ENCODE assay signal across 22 mouse cellular contexts in genomic region chr16:20805793-20806192, GRCm38 (mm10).
DNase-seq lines count a peak whose midpoint lies in the region; ATAC-seq and TF ChIP-seq lines count a peak whose summit lies in the region.
"Had no signal": no experiment of that assay in that cellular context is flagged by ENCODE, and none has a peak within 500 bp of the region (broad histone marks: within the 10 kb centered on the region; RNA-seq: fewer than 3 reads in every experiment).

No protein-coding gene starts in this region.

- H3K9me3 ChIP-seq in heart, embryonic 13.5 days: no peaks in the 10 kb centered on the region
- no peaks in the 10 kb centered on the region for H3K9me3 ChIP-seq in lung, embryonic 14.5 days (ENCODE audit: low read depth, low read length)
- H3K9me3 ChIP-seq in embryonic facial prominence, embryonic 10.5 days: no peaks in the 10 kb centered on the region
- H3K9me3 ChIP-seq: embryonic facial prominence, embryonic 13.5 days; forebrain, embryonic 12.5 days; forebrain, embryonic 15.5 days; G1E; hindbrain, embryonic 12.5 days; hindbrain, embryonic 15.5 days had no signal

- no peaks in the 10 kb centered on the region for H3K36me3 ChIP-seq in heart, embryonic 13.5 days
- H3K36me3 ChIP-seq in lung, embryonic 14.5 days (ENCODE audit: insufficient read depth): no peaks in the 10 kb centered on the region
- no peaks in the 10 kb centered on the region for H3K36me3 ChIP-seq in embryonic facial prominence, embryonic 10.5 days (replicated peaks)
- H3K36me3 ChIP-seq: embryonic facial prominence, embryonic 13.5 days; forebrain, embryonic 12.5 days; forebrain, embryonic 15.5 days; G1E; hindbrain, embryonic 12.5 days; hindbrain, embryonic 15.5 days had no signal

- H3K4me2 ChIP-seq in heart, embryonic 13.5 days: no peak overlapping the region
- H3K4me2 ChIP-seq in lung, embryonic 14.5 days: no peak overlapping the region

- H3K9ac ChIP-seq in heart, embryonic 13.5 days: no peak overlapping the region
- H3K9ac ChIP-seq in lung, embryonic 14.5 days: no peak overlapping the region
- H3K9ac ChIP-seq: forebrain, embryonic 12.5 days; forebrain, embryonic 15.5 days; hindbrain, embryonic 12.5 days; hindbrain, embryonic 15.5 days had no signal

- 31% methylated on average over 6 of the region's 6 CpGs for WGBS in heart, embryonic 13.5 days
- 50% methylated on average over 6 of the region's 6 CpGs for WGBS in lung, embryonic 14.5 days
- 84% methylated on average over 6 of the region's 6 CpGs for WGBS in embryonic facial prominence, embryonic 10.5 days

- no peaks in the 10 kb centered on the region for H3K27me3 ChIP-seq in heart, embryonic 13.5 days (replicated peaks)
- H3K27me3 ChIP-seq in lung, embryonic 14.5 days (ENCODE audit: insufficient read depth, low read length): no peaks in the 10 kb centered on the region
- H3K27me3 ChIP-seq in embryonic facial prominence, embryonic 10.5 days (replicated peaks; ENCODE audit: low read depth, poor library complexity, severe bottlenecking): no peaks in the 10 kb centered on the region
- H3K27me3 ChIP-seq: CH12.LX; embryonic facial prominence, embryonic 13.5 days; forebrain, embryonic 12.5 days; forebrain, embryonic 15.5 days; hindbrain, embryonic 12.5 days; hindbrain, embryonic 15.5 days had no signal

- peaks cover 31% of the 10 kb centered on the region for H3K4me1 ChIP-seq in heart, embryonic 13.5 days
- H3K4me1 ChIP-seq in lung, embryonic 14.5 days (ENCODE audit: insufficient read depth): peaks cover 14% of the 10 kb centered on the region
- H3K4me1 ChIP-seq in embryonic facial prominence, embryonic 10.5 days: peaks cover 26% of the 10 kb centered on the region

- no peak for DNase-seq in heart, adult 11 months
- DNase-seq in lung, embryonic 14.5 days: peak; percentile 43
- DNase-seq in lung, postnatal 36 days: no peak
- no peak for DNase-seq in embryonic facial prominence, embryonic 10.5 days (ENCODE audit: low spot score)
- DNase-seq in kidney, adult 9 months: no peak
- DNase-seq: adrenal gland, adult 2 months; adrenal gland, postnatal 14 days; B cell, adult 2 months; cerebellum, adult 11 months; cerebellum, adult 9-11 months; gastrocnemius, postnatal 10 days; gastrocnemius, postnatal 36 days; heart, postnatal 14 days had no signal

- no peak overlapping the region for H3K4me3 ChIP-seq in heart, embryonic 13.5 days
- H3K4me3 ChIP-seq in lung, embryonic 14.5 days (ENCODE audit: low read depth, low read length): no peak overlapping the region
- no peak overlapping the region for H3K4me3 ChIP-seq in embryonic facial prominence, embryonic 10.5 days
- H3K4me3 ChIP-seq: embryonic facial prominence, embryonic 13.5 days; erythroblast, embryonic 14.5 days; forebrain, embryonic 12.5 days; forebrain, embryonic 15.5 days; hindbrain, embryonic 12.5 days; hindbrain, embryonic 15.5 days had no signal

- TF ChIP-seq CTCF in lung, embryonic 14.5 days (IDR thresholded peaks at IDR 0.05; ENCODE audit: low read depth): no peak

- no peak for ATAC-seq in heart, embryonic 13.5 days (ENCODE audit: extremely low read depth, insufficient number of reproducible peaks, low FRiP score, low TSS enrichment)
- peak; percentile 13; the same call in 1 of the 2 replicates for ATAC-seq in lung, embryonic 14.5 days (ENCODE audit: insufficient read depth)

- 0 out of 2 replicates have a peak overlapping the region, but pooled peaks have one; percentile 32 for H3K27ac ChIP-seq in heart, embryonic 13.5 days (replicated peaks)
- no peak overlapping the region for H3K27ac ChIP-seq in lung, embryonic 14.5 days (ENCODE audit: low read depth)
- peak overlapping the region; percentile 86 for H3K27ac ChIP-seq in embryonic facial prominence, embryonic 10.5 days (replicated peaks)
- H3K27ac ChIP-seq: forebrain, embryonic 12.5 days; forebrain, embryonic 15.5 days had no signal
